Mouse (Mus musculus) lung, postnatal 0 days (tissue): ENCODE results near the gene Dlgap1. TPM values are rescaled to one million over a fixed set of nuclear protein-coding genes. Genes with fewer than 3 reads are reported as not detected.

Source experiments
- ATAC-seq: fragments of 200-750 bp; cut with Nextera tagmentation; 2 replicates; pipeline ENCODE4 v1.8.0; 2017; ENCODE audit warnings: moderate library complexity
- DNase-seq: peaks from one replicate; pipeline ENCODE4 v3.0.0-alpha.2; 2016; ENCODE audit warnings: low spot score
- H3K27ac ChIP-seq: fragments of 300-500 bp; sonication (generic); 2 replicates; pipeline ENCODE4 v1.5.1; 2014; ENCODE audit warnings: antibody characterized with exemption, mild to moderate bottlenecking, low read length, mixed read lengths
- H3K27me3 ChIP-seq: fragments of 300-500 bp; sonication (generic); replicated peaks from 2 replicates; pipeline ENCODE4 v1.6.1; 2014; ENCODE audit warnings: low read length, mixed read lengths; ENCODE audit not compliant: insufficient read depth
- H3K36me3 ChIP-seq: fragments of 300-500 bp; sonication (generic); 2 replicates; pipeline ENCODE4 v1.6.1; 2014; ENCODE audit warnings: low read length, mixed read lengths; ENCODE audit not compliant: insufficient read depth
- H3K4me1 ChIP-seq: fragments of 300-500 bp; sonication (generic); 2 replicates; pipeline ENCODE4 v1.6.1; 2014; ENCODE audit warnings: antibody characterized with exemption, low read depth, low read length, mixed read lengths; ENCODE audit not compliant: insufficient read depth
- H3K4me2 ChIP-seq: fragments of 300-500 bp; sonication (generic); replicated peaks from 2 replicates; pipeline ENCODE4 v1.6.1; 2014; ENCODE audit warnings: low read depth, mild to moderate bottlenecking, low read length, moderate library complexity, mixed read lengths
- H3K4me3 ChIP-seq: fragments of 300-500 bp; sonication (generic); 2 replicates; pipeline ENCODE4 v1.5.1; 2014; ENCODE audit warnings: low read depth, low read length
- H3K9ac ChIP-seq: fragments of 300-500 bp; sonication (generic); replicated peaks from 2 replicates; pipeline ENCODE4 v1.6.1; 2014; ENCODE audit warnings: low read depth, mild to moderate bottlenecking
- H3K9me3 ChIP-seq: fragments of 300-500 bp; sonication (generic); 2 replicates; pipeline ENCODE4 v1.6.1; 2016; ENCODE audit warnings: low read length, mixed read lengths
- CTCF ChIP-seq: IDR thresholded peaks from 2 replicates; pipeline ENCODE4 v1.5.1; 2016; ENCODE audit warnings: antibody characterized with exemption, mild to moderate bottlenecking
- EP300 ChIP-seq: IDR thresholded peaks from 2 replicates; pipeline ENCODE4 v1.6.1; 2016; ENCODE audit warnings: antibody characterized with exemption, mild to moderate bottlenecking, control low read depth
- WGBS: fragments of 180-500 bp; shearing (Covaris S2); extraction: QIAGEN DNeasy Blood & Tissue Kit; methylation state at CpG from one replicate; pipeline ENCODE4 v1.1.7; 2014; 5-methylcytosine and 5-hydroxymethylcytosine counted together
- polyA plus RNA-seq: library from polyadenylated mRNA; unstranded; fragments of >200 nt; fragmentation: Nextera tagmentation; extraction: Ambion mirVana; gene quantifications from 2 replicates; pipeline ENCODE4 v1.2.1, GENCODE M21; 2015

Gene Dlgap1
- polyA plus RNA-seq, 1 experiment from 2014 or later: 0.26 TPM

DNA sequence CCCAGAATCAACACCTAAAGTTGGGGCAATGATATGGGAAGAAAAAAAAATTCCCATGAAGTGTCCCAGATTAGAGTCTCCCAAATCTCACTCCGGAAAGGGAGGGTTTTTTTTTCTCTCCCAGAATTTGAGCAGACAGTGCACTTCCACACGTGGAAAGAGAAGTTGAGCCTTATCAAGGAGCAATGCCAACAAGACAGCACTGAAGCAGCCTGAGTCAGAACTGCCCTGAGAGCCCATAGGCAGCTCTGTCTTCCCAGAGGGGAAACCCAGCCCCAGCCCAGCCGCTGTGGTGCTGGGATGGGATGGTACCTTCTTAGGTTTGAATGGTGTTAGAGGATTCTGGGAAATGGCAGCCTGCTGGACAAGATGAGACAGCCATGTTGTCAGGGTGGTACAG lies 753.3 kb downstream of the Dlgap1 start:
- ATAC-seq: no peak
- 68% methylated on average over 3 of the region's 3 CpGs for WGBS
- no peak overlapping the region for H3K27ac ChIP-seq
- DNase-seq: no peak
- H3K9ac ChIP-seq: no peak overlapping the region
- no peaks in the 10 kb centered on the region for H3K27me3 ChIP-seq
- no peaks in the 10 kb centered on the region for H3K36me3 ChIP-seq
- no peaks in the 10 kb centered on the region for H3K4me1 ChIP-seq
- H3K9me3 ChIP-seq: no peaks in the 10 kb centered on the region
- H3K4me3 ChIP-seq: no peak overlapping the region
- no peak for TF ChIP-seq CTCF
- H3K4me2 ChIP-seq: no peak overlapping the region

DNA sequence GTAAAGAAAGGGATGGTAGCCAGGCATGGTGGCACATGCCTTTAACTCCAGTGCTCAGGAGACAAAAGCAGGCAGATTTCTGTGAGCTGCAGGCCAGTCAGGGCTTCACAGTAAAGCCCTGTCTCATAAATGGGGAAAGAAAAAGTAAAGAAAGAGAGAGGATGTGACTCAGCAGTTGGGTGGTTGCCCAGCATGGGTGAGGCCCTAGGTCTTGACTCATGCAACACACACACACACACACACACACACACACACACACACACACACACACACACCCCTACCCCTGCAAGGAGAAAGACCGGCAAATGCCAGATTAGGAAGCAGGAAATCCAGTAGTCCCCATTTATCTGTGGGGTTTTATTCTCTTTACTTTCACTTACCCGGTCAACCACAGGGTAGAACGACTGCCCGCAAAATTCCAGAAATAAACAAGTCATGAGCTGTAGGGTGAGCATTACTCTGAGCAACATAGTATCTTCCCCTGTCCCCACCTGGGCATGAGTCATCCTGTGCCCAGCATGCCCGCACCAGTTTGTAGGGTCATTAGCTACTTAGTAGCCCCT lies 759.9 kb downstream of the Dlgap1 start:
- no peaks in the 10 kb centered on the region for H3K9me3 ChIP-seq
- TF ChIP-seq CTCF (no peak), EP300 (peak; percentile 65)
- H3K4me1 ChIP-seq: no peaks in the 10 kb centered on the region
- DNase-seq (peak; percentile 80), ATAC-seq (peak; percentile 89)
- no peak overlapping the region for H3K9ac ChIP-seq
- 47% methylated on average over 4 of the region's 5 CpGs for WGBS
- peak overlapping the region; percentile 34 for H3K27ac ChIP-seq
- H3K4me2 ChIP-seq: no peak overlapping the region
- H3K4me3 ChIP-seq: no peak overlapping the region
- H3K27me3 ChIP-seq: no peaks in the 10 kb centered on the region
- H3K36me3 ChIP-seq: no peaks in the 10 kb centered on the region

DNA sequence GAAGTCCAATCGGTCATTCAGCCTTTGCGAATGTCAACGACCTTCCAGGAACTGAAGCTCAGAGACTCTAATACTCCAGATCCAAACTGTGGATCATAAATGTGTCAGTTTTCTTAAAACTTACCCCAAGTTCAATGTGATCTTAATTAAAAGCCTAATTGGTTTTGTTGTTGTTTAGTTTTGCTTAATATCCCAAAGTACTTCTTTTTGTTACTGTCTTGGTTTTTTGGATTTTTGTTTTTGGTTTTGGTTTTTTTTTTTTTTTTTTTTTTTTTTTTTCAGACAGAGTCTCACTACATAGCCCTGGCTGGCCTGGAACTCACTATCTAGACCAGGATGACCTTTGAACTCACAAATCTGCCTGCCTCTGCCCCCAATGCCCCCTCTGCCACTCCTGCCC lies 765.9 kb downstream of the Dlgap1 start:
- DNase-seq (no peak), ATAC-seq (no peak)
- H3K4me1 ChIP-seq: no peaks in the 10 kb centered on the region
- TF ChIP-seq CTCF (no peak), EP300 (no peak)
- 68% methylated on average over 3 of the region's 3 CpGs for WGBS
- H3K9me3 ChIP-seq: no peaks in the 10 kb centered on the region
- H3K4me2 ChIP-seq: no peak overlapping the region
- H3K27ac ChIP-seq: no peak overlapping the region
- H3K9ac ChIP-seq: no peak overlapping the region
- no peaks in the 10 kb centered on the region for H3K36me3 ChIP-seq
- no peaks in the 10 kb centered on the region for H3K27me3 ChIP-seq
- H3K4me3 ChIP-seq: no peak overlapping the region

DNA sequence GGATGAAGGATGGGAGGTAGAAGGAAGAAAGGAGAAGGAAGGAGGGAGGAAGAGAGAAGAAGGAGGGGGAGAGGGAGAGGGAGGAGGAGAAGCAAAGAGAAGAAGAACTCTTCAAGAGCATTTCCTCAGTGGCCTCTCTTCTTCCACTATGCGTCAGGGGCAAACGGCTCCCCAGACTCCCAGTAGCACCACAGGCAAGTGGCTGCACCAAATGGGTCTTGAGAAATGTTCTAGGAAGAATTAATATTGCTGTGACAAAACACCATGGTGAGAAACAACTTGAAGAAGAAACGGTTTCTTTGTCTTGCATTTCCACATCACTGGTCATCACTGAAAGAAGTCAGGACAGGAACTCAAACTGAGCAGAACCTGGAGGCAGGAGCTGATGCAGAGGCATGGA lies 766.5 kb downstream of the Dlgap1 start:
- TF ChIP-seq EP300 (no peak), CTCF (no peak)

DNA sequence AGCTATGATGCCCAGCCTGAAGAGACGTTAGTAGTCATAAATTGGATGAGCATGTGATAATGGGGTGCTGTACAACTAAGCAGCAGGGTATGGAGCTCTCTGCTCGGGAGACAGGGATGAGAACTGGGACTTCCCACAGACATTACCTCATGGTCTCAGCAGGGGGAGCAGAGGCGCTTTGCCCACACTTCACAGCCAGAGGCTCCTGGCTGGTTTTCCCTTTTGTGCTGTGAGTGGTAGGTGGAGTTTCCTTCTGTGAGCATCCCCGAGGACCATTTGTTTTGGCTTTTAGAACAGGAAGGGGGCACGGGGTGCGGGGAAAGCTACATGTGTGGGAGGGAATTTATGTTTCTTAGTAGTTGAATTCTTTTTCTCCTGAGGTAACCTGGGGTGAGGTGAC lies 768.6 kb downstream of the Dlgap1 start:
- Histone ChIP-seq H3K4me2 (peak overlapping the region; percentile 42), H3K27me3 (no peaks in the 10 kb centered on the region), H3K36me3 (no peaks in the 10 kb centered on the region), H3K9me3 (no peaks in the 10 kb centered on the region), H3K4me3 (no peak overlapping the region; the same call in 1 of the 2 replicates), H3K9ac (no peak overlapping the region), H3K4me1 (no peaks in the 10 kb centered on the region), H3K27ac (peak overlapping the region; percentile 72; the same call in 1 of the 2 replicates)
- TF ChIP-seq CTCF (peak; percentile 78), EP300 (no peak; the same call in 1 of the 2 replicates)
- ATAC-seq (peak; percentile 73), DNase-seq (peak; percentile 93)
- 2% methylated on average over 6 of the region's 6 CpGs for WGBS

More for the DNA sequence above, 766.5 kb downstream of the Dlgap1 start:
- no peak overlapping the region for H3K9ac ChIP-seq
- H3K9me3 ChIP-seq: no peaks in the 10 kb centered on the region
- H3K27me3 ChIP-seq: no peaks in the 10 kb centered on the region
- no peak overlapping the region for H3K4me2 ChIP-seq
- no peak for ATAC-seq
- H3K4me1 ChIP-seq: no peaks in the 10 kb centered on the region
- 72% methylated on average over 3 of the region's 3 CpGs for WGBS
- no peak for DNase-seq
- no peaks in the 10 kb centered on the region for H3K36me3 ChIP-seq
- H3K4me3 ChIP-seq: no peak overlapping the region
- H3K27ac ChIP-seq: no peak overlapping the region

DNA sequence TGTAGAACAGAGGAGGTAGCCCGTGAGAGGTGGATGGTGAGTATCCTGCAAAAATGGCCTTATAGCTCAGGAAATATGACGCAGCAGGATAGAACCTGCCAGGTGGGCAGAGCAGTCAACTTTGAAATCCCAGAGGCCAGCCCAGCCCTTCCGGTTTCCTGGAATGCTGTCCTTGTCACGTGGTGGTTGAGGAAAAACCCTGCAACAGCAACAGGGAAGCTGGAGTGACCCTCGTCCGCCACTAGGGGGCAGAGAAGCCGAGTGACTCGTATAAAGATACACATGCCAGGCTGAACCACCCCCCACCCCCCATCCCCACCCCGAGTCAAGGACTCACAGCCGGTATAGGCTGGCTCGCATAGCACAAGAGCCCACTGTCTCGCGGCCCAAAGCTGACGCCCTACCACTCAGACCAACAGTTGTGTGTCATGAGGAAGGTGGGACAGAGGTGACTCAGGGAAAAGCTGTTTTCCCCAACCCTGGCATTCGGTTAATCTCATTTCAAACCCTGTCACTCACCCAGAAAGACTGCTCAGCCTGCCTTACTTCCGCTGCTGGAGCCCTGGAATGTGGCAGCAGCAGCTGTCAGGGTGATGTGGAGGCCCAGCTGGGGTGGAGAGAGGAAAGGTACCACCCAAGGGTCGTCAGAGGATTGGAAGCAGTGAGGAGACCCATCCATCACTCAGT lies 769.4 kb downstream of the Dlgap1 start:
- Histone ChIP-seq H3K27ac (peak overlapping the region; percentile 72), H3K27me3 (no peaks in the 10 kb centered on the region), H3K36me3 (no peaks in the 10 kb centered on the region), H3K9ac (no peak overlapping the region), H3K9me3 (no peaks in the 10 kb centered on the region), H3K4me2 (peak overlapping the region; percentile 42), H3K4me3 (no peak overlapping the region; the same call in 1 of the 2 replicates), H3K4me1 (no peaks in the 10 kb centered on the region)
- peak; percentile 97 for DNase-seq
- ATAC-seq: peak; percentile 91
- TF ChIP-seq CTCF (peak; percentile 84), EP300 (no peak)
- WGBS: 3% methylated on average over 17 of the region's 17 CpGs
